Mouse (Mus musculus): ENCODE results near the gene Adam12.

- TF ChIP-seq CTCF (IDR thresholded peaks at IDR 0.05; ENCODE audit: low read depth, low read length): no peak
- no peak for TF ChIP-seq POLR2A (IDR thresholded peaks at IDR 0.05; ENCODE audit: insufficient read depth, low read length)
- no peak for TF ChIP-seq EP300 (IDR thresholded peaks at IDR 0.05; ENCODE audit: insufficient read depth, low read depth, low read length)
Observed at GRCm38 (mm10) chr7:134149351-134149750, 82.6 kb downstream of the Adam12 start.

Data from ES-Bruce4 (cell line).